8 mouse cellular contexts compared by ENCODE assay signal in genomic region chr17:24203611-24204534, GRCm38 (mm10). TPM values are rescaled to one million over a fixed set of nuclear protein-coding genes. Genes with fewer than 3 reads are reported as not detected.
DNase-seq lines count a peak whose midpoint lies in the region; ATAC-seq and TF ChIP-seq lines count a peak whose summit lies in the region.

No protein-coding gene starts in this region.

- peaks cover 27% of the 10 kb centered on the region for H3K27me3 ChIP-seq in kidney, embryonic 15.5 days
- no peaks in the 10 kb centered on the region; the same call in 1 of the 2 replicates for H3K27me3 ChIP-seq in embryonic facial prominence, embryonic 11.5 days (ENCODE audit: control insufficient read depth, insufficient read depth, low read length)
- no peaks in the 10 kb centered on the region for H3K27me3 ChIP-seq in hindbrain, embryonic 16.5 days (replicated peaks; ENCODE audit: control insufficient read depth, insufficient read depth, low read length)
- H3K27me3 ChIP-seq in myocyte (ENCODE audit: control insufficient read depth, insufficient read depth, insufficient read length): no peaks in the 10 kb centered on the region

- no peak for ATAC-seq in kidney, embryonic 15.5 days (replicated peaks; ENCODE audit: low FRiP score)
- ATAC-seq in embryonic facial prominence, embryonic 11.5 days (replicated peaks; ENCODE audit: insufficient number of reproducible peaks, low FRiP score, low TSS enrichment, low read depth): no peak
- ATAC-seq in hindbrain, embryonic 16.5 days: no peak
- no peak for ATAC-seq in inflammation-experienced regulatory T-cells, adult 6 months

- H3K79me2 ChIP-seq in myocyte (ENCODE audit: control insufficient read depth, insufficient read depth): no peaks in the 10 kb centered on the region

- H3K9ac ChIP-seq in kidney, embryonic 15.5 days: no peak overlapping the region
- no peak overlapping the region; the same call in 1 of the 2 replicates for H3K9ac ChIP-seq in embryonic facial prominence, embryonic 11.5 days (replicated peaks; ENCODE audit: low read length)
- H3K9ac ChIP-seq in hindbrain, embryonic 16.5 days (ENCODE audit: low read depth, low read length): peak overlapping the region; percentile 90

- no peaks in the 10 kb centered on the region for H3K9me3 ChIP-seq in kidney, embryonic 15.5 days (replicated peaks)
- H3K9me3 ChIP-seq in embryonic facial prominence, embryonic 11.5 days (replicated peaks; ENCODE audit: control insufficient read depth, low read length): no peaks in the 10 kb centered on the region
- no peaks in the 10 kb centered on the region for H3K9me3 ChIP-seq in hindbrain, embryonic 16.5 days (ENCODE audit: control insufficient read depth, low read length)

- H3K4me3 ChIP-seq in kidney, embryonic 15.5 days (replicated peaks): peak overlapping the region; percentile 73; the same call in 1 of the 2 replicates
- no peak overlapping the region for H3K4me3 ChIP-seq in embryonic facial prominence, embryonic 11.5 days (ENCODE audit: low read depth, low read length)
- H3K4me3 ChIP-seq in hindbrain, embryonic 16.5 days (ENCODE audit: low read length): peak overlapping the region; percentile 77
- H3K4me3 ChIP-seq in myocyte: peak overlapping the region; percentile 46

- H3K4me2 ChIP-seq in kidney, embryonic 15.5 days: peak overlapping the region; percentile 96
- peak overlapping the region; percentile 96; the same call in 1 of the 2 replicates for H3K4me2 ChIP-seq in embryonic facial prominence, embryonic 11.5 days (ENCODE audit: low read depth, low read length)
- H3K4me2 ChIP-seq in hindbrain, embryonic 16.5 days (ENCODE audit: low read length): peak overlapping the region; percentile 82
- H3K4me2 ChIP-seq in myocyte (ENCODE audit: low read depth): peak overlapping the region; percentile 99

- no peaks in the 10 kb centered on the region for H3K36me3 ChIP-seq in kidney, embryonic 15.5 days
- no peaks in the 10 kb centered on the region for H3K36me3 ChIP-seq in embryonic facial prominence, embryonic 11.5 days (replicated peaks; ENCODE audit: control insufficient read depth, insufficient read depth, low read depth, low read length)
- H3K36me3 ChIP-seq in hindbrain, embryonic 16.5 days (ENCODE audit: control insufficient read depth, insufficient read depth, low read length): no peaks in the 10 kb centered on the region
- H3K36me3 ChIP-seq in myocyte (ENCODE audit: control insufficient read depth, insufficient read depth): no peaks in the 10 kb centered on the region

- peaks cover 62% of the 10 kb centered on the region for H3K4me1 ChIP-seq in kidney, embryonic 15.5 days
- peaks cover 19% of the 10 kb centered on the region for H3K4me1 ChIP-seq in embryonic facial prominence, embryonic 11.5 days (ENCODE audit: control insufficient read depth, insufficient read depth, low read length)
- H3K4me1 ChIP-seq in hindbrain, embryonic 16.5 days (ENCODE audit: control insufficient read depth, insufficient read depth, low read depth, low read length): peaks cover 58% of the 10 kb centered on the region

- WGBS in kidney, embryonic 15.5 days: 73% methylated on average over 3 of the region's 3 CpGs
- WGBS in embryonic facial prominence, embryonic 11.5 days: 77% methylated on average over 3 of the region's 3 CpGs
- WGBS in hindbrain, embryonic 16.5 days: 78% methylated on average over 3 of the region's 3 CpGs

- TF ChIP-seq POLR2A in myocyte (IDR thresholded peaks at IDR 0.05; ENCODE audit: insufficient read length, low read depth): no peak

- no peak overlapping the region for H3K27ac ChIP-seq in kidney, embryonic 15.5 days
- no peak overlapping the region for H3K27ac ChIP-seq in embryonic facial prominence, embryonic 11.5 days (replicated peaks; ENCODE audit: low read depth, low read length)
- no peak overlapping the region for H3K27ac ChIP-seq in hindbrain, embryonic 16.5 days (ENCODE audit: low read depth, low read length)

- no peak for DNase-seq in kidney, postnatal 14 days
- no peak for DNase-seq in embryonic facial prominence, embryonic 11.5 days (ENCODE audit: low spot score)
- no peak for DNase-seq in layer of hippocampus, adult 9-10 months (ENCODE audit: low spot score)
- no peak for DNase-seq in urinary bladder, postnatal 36 days (ENCODE audit: low spot score in 2 of 2)

- no peak overlapping the region for H3ac ChIP-seq in myocyte (ENCODE audit: control insufficient read depth, insufficient read length)

TF ChIP-seq in myocyte, 11 proteins besides CTCF, POLR2A, EP300 and RAD21:
- TF ChIP-seq MYOD1 (IDR thresholded peaks at IDR 0.05; ENCODE audit: control insufficient read depth in 1 of 3, insufficient read length in 2 of 3, low read depth in 2 of 3): peak in 1 of 3 experiments; percentile 14
- no peak for TF ChIP-seq POLR2AphosphoS2 (IDR thresholded peaks at IDR 0.05; ENCODE audit: insufficient read length, low read depth)

RNA-seq across cellular contexts. Expression of gene Tbc1d24, which starts 1.5 kb away (rescaled TPM):
- 5.9 and 6.7 TPM in 2 replicates for polyA plus RNA-seq in kidney, embryonic 15.5 days (2015; fragmentation: Nextera tagmentation; extraction: Ambion mirVana)
- polyA plus RNA-seq in embryonic facial prominence, embryonic 11.5 days (2014; fragmentation: Nextera tagmentation; extraction: Ambion mirVana): 3.7 and 5.4 TPM in 2 replicates
- polyA plus RNA-seq in hindbrain, embryonic 16.5 days (2015; fragmentation: Nextera tagmentation; extraction: Ambion mirVana): 26.6 and 29.5 TPM in 2 replicates
- polyA plus RNA-seq in myocyte (2012; fragmentation: generic; extraction: Trizol): 4.3 TPM
- polyA plus RNA-seq in inflammation-experienced regulatory T-cells, adult 6 months (2017; shearing (Covaris generic)): 1 to 10 TPM in 2 of 3 experiments, under 1 TPM in 1; 0.66 to 1.4 (median 1.0) TPM

RNA-seq across cellular contexts. Expression of gene Ntn3, which starts 5.5 kb away (rescaled TPM):
- polyA plus RNA-seq in kidney, embryonic 15.5 days (2015; fragmentation: Nextera tagmentation; extraction: Ambion mirVana): 5.1 and 5.6 TPM in 2 replicates
- polyA plus RNA-seq in embryonic facial prominence, embryonic 11.5 days (2014; fragmentation: Nextera tagmentation; extraction: Ambion mirVana): 6.2 and 7.1 TPM in 2 replicates
- 4.5 and 4.6 TPM in 2 replicates for polyA plus RNA-seq in hindbrain, embryonic 16.5 days (2015; fragmentation: Nextera tagmentation; extraction: Ambion mirVana)
- polyA plus RNA-seq in myocyte (2012; fragmentation: generic; extraction: Trizol): 0.13 TPM
- polyA plus RNA-seq in inflammation-experienced regulatory T-cells, adult 6 months (2017; shearing (Covaris generic)): not detected

RNA-seq across cellular contexts. Expression of gene Tedc2, which starts 16.8 kb away (rescaled TPM):
- polyA plus RNA-seq in kidney, embryonic 15.5 days (2015; fragmentation: Nextera tagmentation; extraction: Ambion mirVana): 13.6 and 14.3 TPM in 2 replicates
- polyA plus RNA-seq in embryonic facial prominence, embryonic 11.5 days (2014; fragmentation: Nextera tagmentation; extraction: Ambion mirVana): 16.9 and 21.7 TPM in 2 replicates
- polyA plus RNA-seq in hindbrain, embryonic 16.5 days (2015; fragmentation: Nextera tagmentation; extraction: Ambion mirVana): 8.9 and 10.1 TPM in 2 replicates
- 3.7 TPM for polyA plus RNA-seq in myocyte (2012; fragmentation: generic; extraction: Trizol)
- polyA plus RNA-seq in inflammation-experienced regulatory T-cells, adult 6 months (2017; shearing (Covaris generic)): 1 to 10 TPM; 7.2 to 9.5 (median 9.1) TPM

RNA-seq across cellular contexts. Expression of gene Atp6v0c, which starts 34.4 kb away (rescaled TPM):
- polyA plus RNA-seq in kidney, embryonic 15.5 days (2015; fragmentation: Nextera tagmentation; extraction: Ambion mirVana): 546 and 562 TPM in 2 replicates
- polyA plus RNA-seq in embryonic facial prominence, embryonic 11.5 days (2014; fragmentation: Nextera tagmentation; extraction: Ambion mirVana): 384 and 433 TPM in 2 replicates
- polyA plus RNA-seq in hindbrain, embryonic 16.5 days (2015; fragmentation: Nextera tagmentation; extraction: Ambion mirVana): 1,653 and 1,817 TPM in 2 replicates
- polyA plus RNA-seq in myocyte (2012; fragmentation: generic; extraction: Trizol): 432 TPM
- 100 to 1,000 TPM; 164 to 208 (median 177) TPM for polyA plus RNA-seq in inflammation-experienced regulatory T-cells, adult 6 months (2017; shearing (Covaris generic))

RNA-seq across cellular contexts. Expression of gene Amdhd2, which starts 40.3 kb away (rescaled TPM):
- 36.7 and 40.9 TPM in 2 replicates for polyA plus RNA-seq in kidney, embryonic 15.5 days (2015; fragmentation: Nextera tagmentation; extraction: Ambion mirVana)
- 30.6 and 37.5 TPM in 2 replicates for polyA plus RNA-seq in embryonic facial prominence, embryonic 11.5 days (2014; fragmentation: Nextera tagmentation; extraction: Ambion mirVana)
- 35.2 and 41.0 TPM in 2 replicates for polyA plus RNA-seq in hindbrain, embryonic 16.5 days (2015; fragmentation: Nextera tagmentation; extraction: Ambion mirVana)
- 29.8 TPM for polyA plus RNA-seq in myocyte (2012; fragmentation: generic; extraction: Trizol)
- 10 to 100 TPM; 21.6 to 30.0 (median 29.7) TPM for polyA plus RNA-seq in inflammation-experienced regulatory T-cells, adult 6 months (2017; shearing (Covaris generic))
